Mouse (Mus musculus) lung, adult 2 months (tissue): Measurements from ENCODE around the gene Fam160a1.

Experiments used
- CTCF ChIP-seq: fragments of 200-500 bp; IDR thresholded peaks from 2 replicates; pipeline ENCODE4 v1.5.1; 2011; ENCODE audit warnings: mild to moderate bottlenecking, low read length, control low read depth; ENCODE audit not compliant: insufficient read depth
- POLR2A ChIP-seq: fragments of 200-500 bp; IDR thresholded peaks from 2 replicates; pipeline ENCODE4 v1.6.1; 2011; ENCODE audit warnings: low read depth, mild to moderate bottlenecking, control low read depth, low read length, borderline replicate concordance; ENCODE audit errors: extremely low read depth

GRCm38 (mm10) chr3:85659681-85660080 is 157.4 kb downstream of the Fam160a1 start:
- TF ChIP-seq CTCF (no peak), POLR2A (no peak)
